Mouse (Mus musculus): ENCODE measurements around the gene Tspan31.

DNA sequence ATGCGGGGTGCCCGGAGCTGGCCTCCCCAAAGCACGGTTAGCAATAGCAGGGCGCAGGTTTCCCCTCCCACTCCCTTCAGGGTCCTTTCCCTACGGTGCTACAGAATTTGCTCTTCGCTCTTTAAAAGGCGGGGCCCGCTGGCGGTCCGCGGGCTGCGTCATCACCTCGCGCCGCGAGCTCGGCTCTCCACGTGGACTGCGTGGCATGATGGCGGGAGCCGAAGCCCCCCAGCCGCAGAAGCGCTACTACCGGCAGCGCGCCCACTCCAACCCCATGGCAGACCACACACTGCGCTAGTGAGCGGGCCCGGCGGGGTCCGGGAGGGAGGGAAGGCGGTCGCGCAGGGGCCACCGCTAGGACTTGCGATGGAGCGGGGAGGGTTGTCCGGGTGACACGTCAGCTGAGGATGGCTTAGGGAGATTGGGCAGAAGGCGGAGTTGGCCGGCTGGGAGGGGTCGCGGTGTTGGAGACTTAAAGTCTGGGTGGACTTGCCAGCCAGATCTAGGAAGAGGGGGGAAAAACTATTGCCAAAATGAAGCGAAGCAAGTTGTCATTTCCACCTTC, 28.2 kb downstream of the Tspan31 start:
- no peak for TF ChIP-seq POLR2A (IDR thresholded peaks at IDR 0.05; ENCODE audit: extremely low read depth, insufficient read depth, low read length)
- no peak for TF ChIP-seq CTCF (IDR thresholded peaks at IDR 0.05; ENCODE audit: extremely low read depth, insufficient read depth, low read length)

Measured in cortical plate, adult 2 months (tissue).